Mouse (Mus musculus) neural tube, embryonic 12.5 days (tissue): Measurements from ENCODE around the gene Arfgef2. TPM values are rescaled to one million over a fixed set of nuclear protein-coding genes. Genes with fewer than 3 reads are reported as not detected.

Experiments
- ATAC-seq: fragments of 200-750 bp; cut with Nextera tagmentation; 2 replicates; pipeline ENCODE4 v1.8.0; 2017; ENCODE audit warnings: low read depth, mild to moderate bottlenecking, moderate TSS enrichment, moderate library complexity; ENCODE audit not compliant: low FRiP score
- H3K27ac ChIP-seq: fragments of 300-500 bp; sonication (generic); 2 replicates; pipeline ENCODE4 v1.5.1; 2016
- H3K27me3 ChIP-seq: fragments of 300-500 bp; sonication (generic); replicated peaks from 2 replicates; pipeline ENCODE4 v1.6.1; 2016; ENCODE audit warnings: mild to moderate bottlenecking
- H3K36me3 ChIP-seq: fragments of 300-500 bp; sonication (generic); 2 replicates; pipeline ENCODE4 v1.6.1; 2016; ENCODE audit warnings: mild to moderate bottlenecking
- H3K4me1 ChIP-seq: fragments of 300-500 bp; sonication (generic); 2 replicates; pipeline ENCODE4 v1.6.1; 2016
- H3K4me2 ChIP-seq: fragments of 300-500 bp; sonication (generic); replicated peaks from 2 replicates; pipeline ENCODE4 v1.6.1; 2016; ENCODE audit warnings: mild to moderate bottlenecking
- H3K4me3 ChIP-seq: fragments of 300-500 bp; sonication (generic); 2 replicates; pipeline ENCODE4 v1.5.1; 2016
- H3K9ac ChIP-seq: fragments of 300-500 bp; sonication (generic); 2 replicates; pipeline ENCODE4 v1.6.1; 2016; ENCODE audit warnings: mild to moderate bottlenecking
- H3K9me3 ChIP-seq: fragments of 300-500 bp; sonication (generic); 2 replicates; pipeline ENCODE4 v1.6.1; 2016; ENCODE audit warnings: mild to moderate bottlenecking
- WGBS: fragments of 180-500 bp; shearing (Covaris S2); methylation state at CpG from one replicate; pipeline ENCODE4 v1.1.7; 2016; 5-methylcytosine and 5-hydroxymethylcytosine counted together
- polyA plus RNA-seq: library from polyadenylated mRNA; unstranded; fragments of >200 nt; fragmentation: Nextera tagmentation; extraction: Ambion mirVana; gene quantifications from 2 replicates; pipeline ENCODE4 v1.2.1, GENCODE M21; 2016

Arfgef2 gene
- polyA plus RNA-seq, 1 experiment from 2014 or later = 5.7 TPM

- no peak overlapping the region for H3K9ac ChIP-seq
- no peaks in the 10 kb centered on the region for H3K9me3 ChIP-seq
- no peak overlapping the region for H3K4me3 ChIP-seq
- no peak for ATAC-seq
- H3K27ac ChIP-seq = no peak overlapping the region
- 83% methylated on average over 10 of the region's 10 CpGs for WGBS
- no peak overlapping the region for H3K4me2 ChIP-seq
- no peaks in the 10 kb centered on the region for H3K36me3 ChIP-seq
- H3K27me3 ChIP-seq = no peaks in the 10 kb centered on the region
- H3K4me1 ChIP-seq = peaks cover 3% of the 10 kb centered on the region; the same call in 1 of the 2 replicates
Measured at GRCm38 (mm10) chr2:166810821-166811220, 5.4 kb downstream of the Arfgef2 start.

GRCm38 (mm10) chr2:166818463-166819143 is 13.2 kb downstream of the Arfgef2 start:
- no peak overlapping the region for H3K4me3 ChIP-seq

GRCm38 (mm10) chr2:166819849-166820248 is 14.5 kb downstream of the Arfgef2 start:
- Histone ChIP-seq H3K4me2 (no peak overlapping the region), H3K36me3 (no peaks in the 10 kb centered on the region), H3K4me3 (no peak overlapping the region), H3K9me3 (no peaks in the 10 kb centered on the region), H3K9ac (no peak overlapping the region), H3K4me1 (no peaks in the 10 kb centered on the region), H3K27ac (no peak overlapping the region), H3K27me3 (no peaks in the 10 kb centered on the region)
- WGBS = 91% methylated on average over 8 of the region's 8 CpGs
- ATAC-seq = no peak

More at GRCm38 (mm10) chr2:166818463-166819143, 13.2 kb downstream of the Arfgef2 start:
- Histone ChIP-seq H3K27ac (no peak overlapping the region), H3K4me2 (no peak overlapping the region), H3K27me3 (no peaks in the 10 kb centered on the region), H3K9me3 (no peaks in the 10 kb centered on the region), H3K4me1 (no peaks in the 10 kb centered on the region), H3K36me3 (no peaks in the 10 kb centered on the region), H3K9ac (no peak overlapping the region)
- no peak for ATAC-seq
- WGBS = 90% methylated on average over 9 of the region's 9 CpGs

GRCm38 (mm10) chr2:166820844-166821243 is 15.5 kb downstream of the Arfgef2 start:
- no peaks in the 10 kb centered on the region for H3K27me3 ChIP-seq
- no peaks in the 10 kb centered on the region for H3K36me3 ChIP-seq
- H3K4me1 ChIP-seq = no peaks in the 10 kb centered on the region
- no peak for ATAC-seq
- no peak overlapping the region for H3K4me3 ChIP-seq
- no peak overlapping the region for H3K9ac ChIP-seq
- H3K27ac ChIP-seq = no peak overlapping the region
- no peak overlapping the region for H3K4me2 ChIP-seq
- no peaks in the 10 kb centered on the region for H3K9me3 ChIP-seq
- WGBS = 58% methylated on average over 2 of the region's 2 CpGs

GRCm38 (mm10) chr2:166821406-166821805 is 16.0 kb downstream of the Arfgef2 start:
- no peaks in the 10 kb centered on the region for H3K27me3 ChIP-seq
- H3K27ac ChIP-seq = no peak overlapping the region
- H3K36me3 ChIP-seq = no peaks in the 10 kb centered on the region
- no peak for ATAC-seq
- H3K4me2 ChIP-seq = no peak overlapping the region
- H3K4me3 ChIP-seq = no peak overlapping the region
- no peaks in the 10 kb centered on the region for H3K4me1 ChIP-seq
- WGBS = 90% methylated on average over 3 of the region's 3 CpGs
- no peak overlapping the region for H3K9ac ChIP-seq
- no peaks in the 10 kb centered on the region for H3K9me3 ChIP-seq

GRCm38 (mm10) chr2:166822119-166822826 is 16.9 kb downstream of the Arfgef2 start:
- H3K36me3 ChIP-seq = no peaks in the 10 kb centered on the region
- H3K4me3 ChIP-seq = no peak overlapping the region
- no peaks in the 10 kb centered on the region for H3K9me3 ChIP-seq
- no peaks in the 10 kb centered on the region for H3K4me1 ChIP-seq
- no peak overlapping the region for H3K9ac ChIP-seq
- H3K27me3 ChIP-seq = no peaks in the 10 kb centered on the region
- H3K27ac ChIP-seq = no peak overlapping the region
- WGBS = 67% methylated on average over 10 of the region's 10 CpGs
- H3K4me2 ChIP-seq = no peak overlapping the region
- ATAC-seq = no peak

- H3K9me3 ChIP-seq = no peaks in the 10 kb centered on the region
- no peak overlapping the region for H3K4me3 ChIP-seq
- WGBS = 78% methylated on average over 2 of the region's 2 CpGs
- H3K27ac ChIP-seq = no peak overlapping the region
- no peaks in the 10 kb centered on the region for H3K4me1 ChIP-seq
- H3K9ac ChIP-seq = no peak overlapping the region
- H3K4me2 ChIP-seq = no peak overlapping the region
- no peaks in the 10 kb centered on the region for H3K36me3 ChIP-seq
- no peak for ATAC-seq
- no peaks in the 10 kb centered on the region for H3K27me3 ChIP-seq
Measured at GRCm38 (mm10) chr2:166822901-166823300, 17.5 kb downstream of the Arfgef2 start.

- Histone ChIP-seq H3K36me3 (0 out of 2 replicates have a peak, but pooled peaks cover 5% of the 10 kb centered on the region), H3K9me3 (no peaks in the 10 kb centered on the region), H3K4me3 (no peak overlapping the region), H3K4me1 (no peaks in the 10 kb centered on the region), H3K27ac (no peak overlapping the region), H3K9ac (no peak overlapping the region), H3K27me3 (no peaks in the 10 kb centered on the region), H3K4me2 (no peak overlapping the region)
- 94% methylated on average over 5 of the region's 5 CpGs for WGBS
- ATAC-seq = no peak
Measured at GRCm38 (mm10) chr2:166824386-166824785, 19.0 kb downstream of the Arfgef2 start.

GRCm38 (mm10) chr2:166824998-166825397 is 19.6 kb downstream of the Arfgef2 start:
- no peak overlapping the region for H3K27ac ChIP-seq
- no peaks in the 10 kb centered on the region for H3K27me3 ChIP-seq
- no peak overlapping the region for H3K4me3 ChIP-seq
- H3K9ac ChIP-seq = no peak overlapping the region
- H3K4me1 ChIP-seq = no peaks in the 10 kb centered on the region
- H3K36me3 ChIP-seq = 0 out of 2 replicates have a peak, but pooled peaks cover 5% of the 10 kb centered on the region
- H3K9me3 ChIP-seq = no peaks in the 10 kb centered on the region
- 91% methylated on average over 5 of the region's 5 CpGs for WGBS
- ATAC-seq = no peak
- no peak overlapping the region for H3K4me2 ChIP-seq

GRCm38 (mm10) chr2:166826491-166827224 is 21.3 kb downstream of the Arfgef2 start:
- H3K36me3 ChIP-seq = 0 out of 2 replicates have a peak, but pooled peaks cover 5% of the 10 kb centered on the region
- no peak overlapping the region for H3K9ac ChIP-seq
- ATAC-seq = no peak
- H3K9me3 ChIP-seq = no peaks in the 10 kb centered on the region
- H3K27ac ChIP-seq = no peak overlapping the region
- H3K4me2 ChIP-seq = no peak overlapping the region
- no peaks in the 10 kb centered on the region for H3K27me3 ChIP-seq
- H3K4me3 ChIP-seq = no peak overlapping the region
- 91% methylated on average over 8 of the region's 8 CpGs for WGBS
- H3K4me1 ChIP-seq = no peaks in the 10 kb centered on the region

- no peak for ATAC-seq
- WGBS = 95% methylated on average over 12 of the region's 12 CpGs
- 0 out of 2 replicates have a peak, but pooled peaks cover 5% of the 10 kb centered on the region for H3K36me3 ChIP-seq
Measured at GRCm38 (mm10) chr2:166828306-166828705, 22.9 kb downstream of the Arfgef2 start.

GRCm38 (mm10) chr2:166830350-166830749 is 25.0 kb downstream of the Arfgef2 start:
- Histone ChIP-seq H3K9ac (no peak overlapping the region), H3K4me3 (no peak overlapping the region), H3K36me3 (0 out of 2 replicates have a peak, but pooled peaks cover 5% of the 10 kb centered on the region), H3K4me2 (no peak overlapping the region), H3K27me3 (no peaks in the 10 kb centered on the region), H3K9me3 (no peaks in the 10 kb centered on the region), H3K27ac (no peak overlapping the region), H3K4me1 (no peaks in the 10 kb centered on the region)
- 87% methylated on average over 5 of the region's 5 CpGs for WGBS
- ATAC-seq = no peak

More at GRCm38 (mm10) chr2:166828306-166828705, 22.9 kb downstream of the Arfgef2 start:
- no peak overlapping the region for H3K27ac ChIP-seq
- no peak overlapping the region for H3K9ac ChIP-seq
- no peak overlapping the region for H3K4me3 ChIP-seq
- no peak overlapping the region for H3K4me2 ChIP-seq
- H3K4me1 ChIP-seq = no peaks in the 10 kb centered on the region
- H3K9me3 ChIP-seq = no peaks in the 10 kb centered on the region
- H3K27me3 ChIP-seq = no peaks in the 10 kb centered on the region
